Mouse (Mus musculus): ENCODE measurements around the gene Mmab. TPM values are rescaled to one million over a fixed set of nuclear protein-coding genes. Genes with fewer than 3 reads are reported as not detected.

Mmab gene
- total RNA-seq, 2 experiments from 2014 or later: 1.1 to 1.7 TPM

- ATAC-seq (replicated peaks; ENCODE audit: low FRiP score, poor library complexity, severe bottlenecking): no peak
These were observed 9.5 kb downstream of the Mmab start for GRCm38 (mm10) chr5:114434359-114434758.

- ATAC-seq (replicated peaks; ENCODE audit: low FRiP score, poor library complexity, severe bottlenecking): no peak
These were observed 14.1 kb downstream of the Mmab start for GRCm38 (mm10) chr5:114429781-114430180.

GRCm38 (mm10) chr5:114428621-114429020 lies 15.2 kb downstream of the Mmab start:
- ATAC-seq (replicated peaks; ENCODE audit: low FRiP score, poor library complexity, severe bottlenecking): no peak

- ATAC-seq (replicated peaks; ENCODE audit: low FRiP score, poor library complexity, severe bottlenecking): no peak
These were observed 17.1 kb downstream of the Mmab start for GRCm38 (mm10) chr5:114426732-114427131.

- ATAC-seq (replicated peaks; ENCODE audit: low FRiP score, poor library complexity, severe bottlenecking): no peak
These were observed 19.9 kb downstream of the Mmab start for GRCm38 (mm10) chr5:114423961-114424360.

GRCm38 (mm10) chr5:114422591-114422990 lies 21.3 kb downstream of the Mmab start:
- ATAC-seq (replicated peaks; ENCODE audit: low FRiP score, poor library complexity, severe bottlenecking): no peak

- no peak for ATAC-seq (replicated peaks; ENCODE audit: low FRiP score, poor library complexity, severe bottlenecking)
These were observed 22.1 kb downstream of the Mmab start for GRCm38 (mm10) chr5:114421561-114422298.

- ATAC-seq (replicated peaks; ENCODE audit: low FRiP score, poor library complexity, severe bottlenecking): no peak
These were observed 25.3 kb downstream of the Mmab start for GRCm38 (mm10) chr5:114418541-114418940.

- no peak for ATAC-seq (replicated peaks; ENCODE audit: low FRiP score, poor library complexity, severe bottlenecking)
These were observed 27.0 kb downstream of the Mmab start for GRCm38 (mm10) chr5:114416855-114417254.

GRCm38 (mm10) chr5:114415606-114416005 lies 28.3 kb downstream of the Mmab start:
- no peak for ATAC-seq (replicated peaks; ENCODE audit: low FRiP score, poor library complexity, severe bottlenecking)

- ATAC-seq (replicated peaks; ENCODE audit: low FRiP score, poor library complexity, severe bottlenecking): no peak
These were observed 30.7 kb downstream of the Mmab start for GRCm38 (mm10) chr5:114413067-114413735.

GRCm38 (mm10) chr5:114412361-114412998 lies 31.4 kb downstream of the Mmab start:
- ATAC-seq (replicated peaks; ENCODE audit: low FRiP score, poor library complexity, severe bottlenecking): no peak

GRCm38 (mm10) chr5:114410429-114410828 lies 33.4 kb downstream of the Mmab start:
- no peak for ATAC-seq (replicated peaks; ENCODE audit: low FRiP score, poor library complexity, severe bottlenecking)

GRCm38 (mm10) chr5:114408846-114409245 lies 35.0 kb downstream of the Mmab start:
- ATAC-seq (replicated peaks; ENCODE audit: low FRiP score, poor library complexity, severe bottlenecking): no peak

GRCm38 (mm10) chr5:114407810-114408209 lies 36.0 kb downstream of the Mmab start:
- no peak for ATAC-seq (replicated peaks; ENCODE audit: low FRiP score, poor library complexity, severe bottlenecking)

- ATAC-seq (replicated peaks; ENCODE audit: low FRiP score, poor library complexity, severe bottlenecking): no peak
These were observed 36.6 kb downstream of the Mmab start for GRCm38 (mm10) chr5:114407269-114407668.

- ATAC-seq (replicated peaks; ENCODE audit: low FRiP score, poor library complexity, severe bottlenecking): no peak
These were observed 37.3 kb downstream of the Mmab start for GRCm38 (mm10) chr5:114406592-114406991.

GRCm38 (mm10) chr5:114393169-114393568 lies 50.7 kb downstream of the Mmab start:
- ATAC-seq (replicated peaks; ENCODE audit: low FRiP score, poor library complexity, severe bottlenecking): no peak

- no peak for ATAC-seq (replicated peaks; ENCODE audit: low FRiP score, poor library complexity, severe bottlenecking)
These were observed 59.4 kb downstream of the Mmab start for GRCm38 (mm10) chr5:114384448-114384847.

- no peak for ATAC-seq (replicated peaks; ENCODE audit: low FRiP score, poor library complexity, severe bottlenecking)
These were observed 60.5 kb downstream of the Mmab start for GRCm38 (mm10) chr5:114383184-114383904.
